Mouse (Mus musculus) gastrocnemius, adult 8-10 months (tissue): ENCODE results near the gene 2010003K11Rik. TPM values are rescaled to one million over a fixed set of nuclear protein-coding genes. Genes with fewer than 3 reads are reported as not detected.

Experiments
- DNase-seq, 2 experiments: peaks; one replicate each; pipeline ENCODE4 v3.0.0; 2022; ENCODE audit warnings: low spot score in 2 of 2
- total RNA-seq, 4 experiments: library from RNA; stranded (reverse); gene quantifications; 2 replicates each; pipeline ENCODE4 v1.2.4; 2022

2010003K11Rik gene
- under 1 TPM in 3 of 4 experiments, not detected in 1; 0.22 to 0.25 (median 0.24) TPM for total RNA-seq

DNA sequence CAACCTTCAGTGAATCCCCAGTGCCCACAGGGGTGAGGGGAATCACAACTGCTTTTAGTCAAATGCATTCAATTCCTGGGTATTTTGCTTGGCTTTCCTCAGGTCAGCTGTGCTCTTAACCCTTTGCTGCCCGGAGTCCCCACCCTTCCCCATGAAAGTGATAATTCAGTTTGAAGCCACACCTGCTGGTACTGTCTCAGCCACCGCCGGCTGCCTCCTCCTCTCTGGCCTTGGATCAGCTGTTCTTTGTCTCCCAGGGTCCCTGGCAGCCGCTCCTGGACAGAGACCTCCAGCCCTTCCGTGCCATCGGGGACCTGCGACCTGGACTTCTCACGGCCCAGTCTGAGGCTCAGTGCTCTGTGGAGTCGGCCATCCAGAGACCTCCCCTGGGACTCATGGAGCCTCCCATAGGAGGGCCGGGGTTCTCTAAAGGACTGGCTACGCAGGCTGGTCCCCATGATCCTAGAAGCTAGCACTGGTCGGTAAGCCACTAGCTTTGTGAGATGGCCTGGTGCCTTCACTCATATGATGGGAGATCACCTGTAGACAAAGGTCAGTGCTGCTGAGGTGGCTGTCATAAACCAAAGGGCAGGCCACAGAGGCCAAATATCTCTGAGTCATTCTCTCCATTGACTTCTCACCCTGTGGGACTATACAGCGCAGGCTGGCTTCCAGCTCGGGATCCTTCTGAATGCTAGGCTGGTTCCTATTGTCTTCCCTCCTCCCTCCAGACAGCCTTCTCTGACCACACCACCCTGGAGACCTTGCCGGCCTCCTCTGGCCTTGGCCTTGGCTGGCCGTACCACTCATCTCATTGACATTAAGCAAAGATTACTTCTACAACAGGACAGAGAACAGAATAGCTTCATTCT lies at the start of gene 2010003K11Rik:
2010003K11Rik (minus strand) TSS at position 522 of the 872 bp plus-strand sequence.
- no peak for DNase-seq

GRCm38 (mm10) chr19:4547801-4548200 lies 49.4 kb upstream of the 2010003K11Rik start:
- DNase-seq = no peak

- no peak for DNase-seq
These were observed 47.5 kb upstream of the 2010003K11Rik start for GRCm38 (mm10) chr19:4545841-4546240.

DNA sequence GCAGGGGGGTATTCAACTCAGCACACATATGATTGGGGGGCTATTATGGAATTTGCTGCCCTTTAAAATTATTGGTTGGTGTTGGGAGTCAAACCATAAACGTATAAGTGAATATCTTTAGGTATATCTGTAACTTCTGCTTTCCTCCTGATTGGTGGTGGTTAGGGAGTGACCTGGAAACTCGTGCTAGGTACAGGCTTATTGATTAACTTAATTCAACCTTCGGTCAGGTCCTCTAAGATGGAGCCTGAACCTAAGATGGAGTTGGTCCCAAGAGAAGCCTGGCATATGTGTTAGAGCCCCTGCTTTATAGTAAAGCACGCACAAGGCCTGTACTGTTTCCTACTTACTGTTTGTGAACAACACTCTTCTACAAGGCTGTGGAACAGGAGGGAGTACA lies 46.7 kb upstream of the 2010003K11Rik start:
- no peak for DNase-seq

GRCm38 (mm10) chr19:4542081-4542480 lies 43.7 kb upstream of the 2010003K11Rik start:
- DNase-seq = no peak

DNA sequence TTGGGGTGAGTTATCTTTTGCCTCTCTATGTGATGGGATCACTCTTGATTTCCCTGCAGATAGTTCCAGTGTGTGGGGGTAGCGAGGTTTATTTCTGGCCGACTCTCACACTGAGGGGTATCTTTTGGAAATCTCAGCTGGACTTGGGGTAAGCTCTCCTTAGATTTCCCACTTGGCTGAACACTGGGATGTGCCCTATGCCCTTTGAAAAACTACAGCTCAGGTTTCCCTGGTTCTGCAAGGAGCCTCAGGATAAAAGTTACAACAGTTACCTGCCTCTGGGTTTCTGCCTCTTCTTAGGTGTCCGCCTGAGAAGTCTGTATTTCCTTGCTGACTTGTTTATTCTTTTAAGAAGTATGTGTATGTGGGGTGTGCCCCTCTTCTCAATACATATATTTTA lies 42.6 kb upstream of the 2010003K11Rik start:
- DNase-seq = no peak

DNA sequence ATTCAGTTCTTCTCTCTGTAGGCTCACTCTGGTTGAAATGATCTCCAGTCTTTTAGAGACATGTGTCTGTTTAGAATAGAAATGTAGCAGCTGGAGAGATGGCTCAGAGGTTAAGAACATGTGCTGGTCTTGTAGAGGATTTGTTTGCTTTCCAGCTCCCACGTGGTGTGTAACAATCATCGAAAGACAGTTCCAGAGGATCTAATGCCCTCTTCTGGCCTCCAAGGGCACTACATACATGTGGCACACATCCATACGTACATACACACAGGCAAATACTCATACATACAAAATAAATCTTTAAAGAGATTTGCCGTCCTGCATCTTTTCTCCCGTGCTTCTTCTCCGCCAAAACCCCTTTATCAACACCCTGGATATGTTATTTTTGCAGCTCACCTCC lies 41.9 kb upstream of the 2010003K11Rik start:
- no peak for DNase-seq

DNA sequence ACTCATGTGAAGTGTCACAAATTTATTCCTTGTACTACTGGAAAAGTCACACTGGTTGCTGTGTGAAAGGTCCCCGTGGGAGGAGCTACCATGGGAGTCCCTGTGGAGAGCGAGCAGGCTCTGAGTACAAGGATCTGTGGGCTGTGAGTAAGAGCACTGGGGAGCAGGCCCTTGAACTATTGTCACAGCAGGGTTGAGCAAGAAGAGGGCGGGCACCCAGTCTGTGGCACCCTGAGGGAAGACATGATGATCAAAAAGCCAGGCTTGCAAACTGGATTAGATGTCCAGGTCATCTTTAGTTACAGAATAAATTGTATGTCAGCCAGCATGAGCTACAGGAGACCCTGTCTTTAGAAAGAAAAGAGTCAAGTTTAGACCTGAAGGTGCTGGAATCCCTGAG lies 38.2 kb upstream of the 2010003K11Rik start:
- DNase-seq = no peak

DNA sequence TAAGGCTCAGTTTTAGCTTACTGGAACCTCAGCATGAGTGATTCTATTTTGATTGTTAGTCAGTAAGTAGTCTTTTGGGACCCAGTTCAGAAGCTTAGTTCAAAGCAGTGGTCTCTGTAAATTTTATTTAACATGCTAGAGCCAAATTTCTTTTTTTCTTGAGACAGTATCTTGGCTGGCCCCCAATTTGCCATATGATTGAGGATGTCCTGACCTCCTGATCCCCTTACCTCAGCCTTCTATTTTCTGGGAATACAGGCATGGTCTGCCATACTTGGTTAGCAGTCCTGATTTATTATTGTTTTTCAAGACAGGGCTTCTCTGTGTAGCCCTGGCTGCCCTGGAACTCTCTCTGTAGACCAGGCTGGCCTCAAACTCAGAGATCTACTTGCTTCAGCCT lies 37.5 kb upstream of the 2010003K11Rik start:
- DNase-seq = no peak

- no peak for DNase-seq
These were observed 36.3 kb upstream of the 2010003K11Rik start for GRCm38 (mm10) chr19:4534646-4535045.

- no peak for DNase-seq
These were observed 23.2 kb upstream of the 2010003K11Rik start for GRCm38 (mm10) chr19:4521426-4522050.

GRCm38 (mm10) chr19:4517483-4517882 lies 19.1 kb upstream of the 2010003K11Rik start:
- DNase-seq = peak; percentile 46 to 63

DNA sequence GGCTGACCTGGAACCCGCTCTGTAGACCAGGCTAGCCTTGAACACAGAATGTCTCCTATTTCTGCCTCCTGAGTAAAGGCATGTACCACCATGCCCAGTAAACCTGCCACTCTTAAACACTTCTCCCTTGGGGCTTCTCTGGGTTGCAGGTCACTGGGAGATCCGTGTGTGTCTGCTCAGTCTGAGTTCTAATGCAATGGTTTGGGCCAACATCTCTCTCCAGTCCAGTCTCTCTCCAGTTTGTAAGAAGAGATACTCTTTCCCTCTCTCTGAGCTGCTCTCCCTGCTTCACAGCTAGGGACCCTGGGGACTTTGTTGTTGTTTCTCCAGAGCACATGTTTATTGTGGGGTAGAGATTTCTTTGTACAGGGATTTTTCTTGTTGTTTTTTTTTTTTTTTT lies 17.9 kb upstream of the 2010003K11Rik start:
- DNase-seq = no peak

GRCm38 (mm10) chr19:4515746-4516145 lies 17.4 kb upstream of the 2010003K11Rik start:
- DNase-seq = no peak

DNA sequence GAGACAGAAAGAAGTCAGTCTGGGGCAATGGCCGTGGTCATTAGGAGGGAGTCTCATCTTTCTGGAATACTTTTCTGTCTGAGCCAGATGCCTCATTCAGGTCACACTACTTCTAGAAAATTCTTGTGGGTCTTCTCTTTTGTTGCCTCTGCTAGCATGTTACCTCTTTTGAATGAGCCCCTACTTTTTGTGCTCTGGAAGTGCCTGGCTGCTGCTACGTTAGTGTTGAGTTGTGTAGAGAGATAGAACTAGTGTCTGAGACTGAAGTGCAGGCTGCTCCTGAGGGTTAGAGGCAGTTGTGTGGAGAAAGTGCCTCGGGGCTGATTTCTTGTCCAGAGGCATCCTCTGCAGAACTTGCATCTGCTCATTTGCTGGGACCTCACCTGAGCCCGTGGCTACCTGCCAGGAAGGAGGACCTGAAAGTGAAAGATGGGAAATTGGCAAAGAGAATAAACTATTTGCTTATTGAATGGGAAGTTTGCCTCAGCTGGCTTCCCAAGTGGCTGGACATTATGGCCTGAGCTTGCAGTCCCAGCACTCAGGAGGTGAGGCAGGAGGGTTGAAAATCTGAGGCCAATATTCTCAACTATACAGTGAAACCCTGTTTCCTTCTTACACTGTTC lies 15.0 kb upstream of the 2010003K11Rik start:
- DNase-seq = no peak

DNA sequence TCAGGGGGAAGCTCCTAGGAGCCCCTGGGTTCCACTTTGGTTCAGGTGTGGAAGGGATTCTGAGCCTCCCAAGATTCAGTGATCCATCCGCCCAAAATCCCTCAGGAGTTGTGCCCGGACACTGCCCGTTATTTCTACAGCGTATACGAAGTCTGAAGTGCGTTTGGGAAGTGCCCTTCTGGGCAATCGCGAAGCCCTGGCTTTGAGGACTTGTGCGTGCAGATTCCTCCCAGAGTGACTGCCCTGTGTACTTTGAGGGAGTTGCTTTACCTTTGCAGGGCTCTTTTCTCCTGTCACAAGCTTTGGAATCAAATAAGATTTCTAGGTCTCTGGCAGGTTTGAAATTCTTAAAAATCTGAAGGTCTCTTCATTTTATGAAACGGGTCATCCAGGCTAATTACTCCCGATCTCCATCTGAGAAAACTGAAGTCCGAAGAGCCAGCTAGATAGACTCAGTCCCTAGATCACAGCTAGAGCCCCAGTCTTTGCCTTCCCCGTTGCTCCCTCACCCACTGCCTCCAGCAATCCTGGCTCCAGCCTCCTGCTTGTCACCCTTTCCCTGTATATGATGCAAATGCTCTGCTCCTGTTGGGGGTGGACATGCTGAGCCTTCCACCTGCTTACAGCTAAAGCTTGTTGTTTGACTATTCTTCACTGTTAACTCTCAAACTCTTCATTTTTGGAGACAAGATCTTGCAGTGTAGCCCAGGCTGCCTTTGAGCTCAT lies 12.9 kb upstream of the 2010003K11Rik start:
- no peak for DNase-seq

GRCm38 (mm10) chr19:4509986-4510963 lies 11.9 kb upstream of the 2010003K11Rik start, which contains the start of gene Pcx:
Gene Pcx, plus strand, starts transcription at chr19:4510472.
- peak; percentile 99 to 100 for DNase-seq

- DNase-seq = no peak
These were observed 9.4 kb upstream of the 2010003K11Rik start for GRCm38 (mm10) chr19:4507746-4508145.

DNA sequence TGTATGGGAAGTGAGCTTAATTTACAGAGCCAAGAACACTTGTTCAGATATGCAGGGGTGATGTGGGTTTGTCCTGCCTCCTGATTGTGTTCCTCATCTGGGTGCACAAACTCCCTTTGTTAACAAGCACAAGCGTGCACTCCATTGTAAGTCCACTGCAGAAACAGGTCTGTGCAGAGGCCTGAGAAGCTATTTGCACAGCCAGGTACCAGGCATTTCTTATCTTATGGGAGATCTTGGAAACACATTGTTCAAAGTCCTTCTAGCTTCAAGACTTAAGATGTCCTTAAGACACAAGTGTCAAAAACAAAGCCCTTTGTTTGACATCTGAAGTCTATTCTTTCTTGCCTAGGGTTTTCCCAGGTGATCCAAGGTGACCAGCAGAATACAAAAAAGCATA lies 6.4 kb upstream of the 2010003K11Rik start:
- no peak for DNase-seq

DNA sequence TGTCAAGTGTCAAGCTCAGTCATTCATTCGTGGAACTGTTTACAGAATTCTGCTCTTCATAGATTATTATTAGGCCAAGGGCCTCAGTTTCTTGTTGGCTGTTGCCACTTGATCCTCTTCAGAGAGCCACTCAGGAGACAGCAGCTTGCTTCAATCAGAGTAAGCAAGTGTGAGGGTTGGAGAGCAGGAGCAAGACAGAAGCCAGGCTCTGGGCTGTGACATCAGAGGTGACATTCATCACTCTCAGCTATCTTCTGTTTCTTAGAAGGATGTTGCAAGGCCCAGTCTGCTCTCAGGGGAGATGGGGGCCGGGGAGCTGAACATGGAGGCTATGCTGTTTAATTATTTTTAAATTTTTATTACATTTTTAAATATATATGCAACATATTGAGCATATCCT lies 4.3 kb upstream of the 2010003K11Rik start:
- DNase-seq = no peak
